Mouse (Mus musculus): ENCODE data around the gene Nme4.

Nme4 gene

DNA sequence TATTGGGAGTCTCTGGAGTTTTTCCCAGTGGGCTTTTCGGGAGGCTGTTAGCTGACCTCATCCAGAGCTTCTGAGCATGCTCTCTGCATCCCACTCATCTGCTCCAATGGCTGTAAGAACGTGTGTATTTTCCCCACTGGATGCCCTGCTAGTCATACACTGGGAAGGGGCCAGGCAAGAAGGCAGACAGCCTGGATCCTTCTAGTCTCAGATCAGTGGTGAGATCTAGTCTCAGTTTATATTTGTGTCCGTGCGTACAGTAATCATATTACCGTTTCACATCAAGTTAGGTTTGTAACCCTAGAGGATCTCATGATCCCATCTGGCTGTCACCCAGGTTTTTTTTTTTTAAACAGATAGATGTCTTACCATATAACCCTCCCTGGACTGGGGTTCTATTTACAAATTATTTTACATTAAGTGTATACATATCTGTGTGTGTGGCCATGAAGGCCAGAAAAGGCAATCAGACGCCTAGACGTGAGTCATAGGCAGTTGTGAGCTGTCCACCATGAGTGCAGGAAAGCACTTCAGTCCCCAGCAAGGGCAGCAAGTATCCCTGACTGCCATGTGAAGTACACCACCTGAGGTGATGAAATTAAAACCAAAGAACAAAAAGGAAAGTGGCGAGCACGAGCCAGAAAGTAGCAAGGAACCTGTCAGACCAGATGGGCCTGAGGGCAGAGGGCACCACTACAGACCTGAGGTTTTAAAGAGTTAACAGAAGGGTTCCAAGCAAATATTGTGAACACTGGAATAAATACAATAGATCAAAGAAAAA lies 37.4 kb downstream of the Nme4 start:
- no peak for DNase-seq

DNA sequence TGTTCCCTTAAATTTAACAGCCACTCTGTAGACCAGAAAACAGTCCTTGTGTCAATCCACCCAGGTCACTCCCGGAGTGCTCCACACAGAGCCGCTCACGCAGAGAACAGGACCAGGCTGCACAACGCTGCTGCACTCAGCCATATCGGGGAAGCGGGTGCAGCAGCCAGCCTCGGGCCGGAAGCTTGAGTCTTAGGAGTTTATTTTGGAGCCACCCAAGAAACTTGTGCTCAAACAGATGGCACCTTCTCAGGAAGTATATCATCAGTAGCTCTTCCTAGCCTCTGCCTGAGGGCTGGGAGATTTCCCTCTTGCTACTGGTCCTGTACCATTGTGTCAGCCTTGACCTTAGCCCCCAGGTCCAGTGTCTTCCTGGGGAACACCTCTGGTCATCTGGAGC lies 38.1 kb downstream of the Nme4 start:
- DNase-seq = no peak

DNA sequence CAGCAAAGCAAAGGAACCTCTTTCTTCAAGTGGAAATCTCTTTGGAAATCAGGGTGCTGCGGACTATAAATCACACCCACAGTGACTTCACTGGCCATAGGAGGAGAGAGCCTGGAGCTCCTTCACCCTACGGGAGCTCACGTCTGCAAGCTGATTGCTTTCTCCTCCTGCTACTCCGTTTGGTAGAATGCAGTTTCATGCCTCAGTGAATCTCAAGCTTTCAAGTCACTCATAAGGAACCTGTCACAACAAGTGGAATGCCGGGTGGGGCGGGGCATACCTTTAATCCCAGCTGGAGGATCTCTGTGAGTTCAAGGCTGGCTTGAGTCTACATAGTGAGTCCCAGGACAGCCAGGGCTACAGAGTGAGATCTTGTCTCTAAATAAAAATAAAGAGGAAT lies 40.2 kb downstream of the Nme4 start:
- DNase-seq = no peak

DNA sequence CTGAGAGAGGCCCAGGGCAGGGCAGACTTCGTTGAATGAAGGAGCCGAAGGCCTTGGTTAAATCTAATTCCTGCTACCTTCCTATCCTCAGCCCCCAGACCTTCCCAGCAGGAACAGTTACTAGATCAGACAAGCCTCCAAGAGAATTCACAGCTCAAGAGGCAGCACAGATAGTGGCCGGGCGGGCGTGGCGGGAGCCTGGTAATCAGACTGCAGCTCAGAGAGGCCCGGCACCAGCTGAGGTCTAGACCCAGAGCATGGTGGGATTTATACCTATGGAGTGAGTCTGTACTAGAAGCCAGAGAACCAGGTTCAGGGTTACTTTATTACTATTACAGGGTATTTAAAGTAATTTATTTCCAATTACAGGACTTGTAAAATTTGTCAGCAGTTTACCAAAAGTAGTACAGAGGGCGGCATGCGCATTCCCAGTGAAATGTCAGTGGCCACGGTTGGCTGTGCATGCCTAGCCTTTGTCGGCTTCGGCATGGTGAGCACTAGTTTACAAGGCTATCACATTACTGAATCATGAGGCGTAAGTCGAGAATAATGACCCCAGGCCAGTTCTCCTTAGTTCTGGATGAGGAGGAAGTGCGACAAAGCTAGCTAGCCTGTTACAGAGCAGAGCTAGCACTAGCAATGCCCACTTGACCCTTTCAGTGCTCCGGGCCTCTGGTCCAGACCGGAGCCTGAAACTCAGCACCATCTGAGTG lies 41.1 kb downstream of the Nme4 start:
- DNase-seq = no peak

DNA sequence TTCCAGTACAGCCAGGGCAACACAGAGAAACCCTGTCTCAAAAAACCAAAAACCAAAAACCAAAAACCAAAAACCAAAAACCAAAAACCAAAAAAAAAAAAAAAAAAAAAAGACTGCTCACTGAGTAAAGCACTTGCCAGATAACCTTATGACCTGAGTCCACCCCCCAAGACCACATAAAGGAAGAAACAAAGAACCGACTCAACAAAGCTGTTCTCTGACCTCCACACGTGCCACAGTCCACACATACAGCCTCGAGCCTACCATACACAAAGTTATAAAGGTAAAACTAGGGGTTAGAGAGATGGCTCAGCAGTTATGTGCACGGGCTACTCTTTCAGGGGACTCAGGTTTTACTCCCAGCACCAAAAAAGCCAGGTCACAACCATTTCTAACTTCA lies 42.7 kb downstream of the Nme4 start:
- DNase-seq = no peak

DNA sequence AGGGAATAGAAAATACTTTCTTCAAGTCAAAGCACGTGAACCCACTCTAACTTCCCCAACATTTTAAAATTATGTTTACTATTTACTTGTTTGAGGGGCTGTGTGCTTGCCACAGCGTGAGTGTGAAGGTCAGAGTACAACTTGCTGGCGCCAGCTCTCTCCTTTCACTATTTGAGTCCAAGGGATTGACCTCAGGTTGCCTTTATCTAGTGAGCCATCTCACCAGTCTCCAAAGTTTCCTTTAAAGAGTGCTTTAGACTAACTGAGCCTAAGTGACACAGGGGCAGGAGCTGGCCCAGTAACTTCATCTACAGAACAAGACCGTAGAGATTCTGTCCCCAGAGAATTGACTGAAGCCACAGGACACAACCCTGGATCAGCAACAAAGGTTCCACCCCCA lies 43.3 kb downstream of the Nme4 start:
- DNase-seq = no peak

DNA sequence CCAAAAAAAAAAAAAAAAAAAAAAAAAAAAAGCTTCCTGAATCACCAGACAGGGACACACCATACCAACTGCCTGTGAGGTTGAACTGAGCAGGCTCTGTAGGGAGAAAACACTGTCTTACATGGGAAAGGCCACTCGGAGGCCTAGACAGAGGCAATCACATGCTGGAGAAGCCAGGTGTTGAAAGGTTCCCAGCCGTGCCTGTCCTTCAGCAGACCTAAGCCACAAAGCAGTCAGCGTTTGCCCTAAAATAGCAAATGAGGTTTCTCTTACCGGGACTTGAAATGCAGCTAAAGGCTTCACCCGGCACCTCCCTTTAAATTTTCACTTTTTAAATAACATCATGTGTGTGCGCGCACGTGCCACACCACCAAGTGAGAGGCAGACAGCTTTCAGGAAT lies 47.3 kb downstream of the Nme4 start:
- DNase-seq = no peak

DNA sequence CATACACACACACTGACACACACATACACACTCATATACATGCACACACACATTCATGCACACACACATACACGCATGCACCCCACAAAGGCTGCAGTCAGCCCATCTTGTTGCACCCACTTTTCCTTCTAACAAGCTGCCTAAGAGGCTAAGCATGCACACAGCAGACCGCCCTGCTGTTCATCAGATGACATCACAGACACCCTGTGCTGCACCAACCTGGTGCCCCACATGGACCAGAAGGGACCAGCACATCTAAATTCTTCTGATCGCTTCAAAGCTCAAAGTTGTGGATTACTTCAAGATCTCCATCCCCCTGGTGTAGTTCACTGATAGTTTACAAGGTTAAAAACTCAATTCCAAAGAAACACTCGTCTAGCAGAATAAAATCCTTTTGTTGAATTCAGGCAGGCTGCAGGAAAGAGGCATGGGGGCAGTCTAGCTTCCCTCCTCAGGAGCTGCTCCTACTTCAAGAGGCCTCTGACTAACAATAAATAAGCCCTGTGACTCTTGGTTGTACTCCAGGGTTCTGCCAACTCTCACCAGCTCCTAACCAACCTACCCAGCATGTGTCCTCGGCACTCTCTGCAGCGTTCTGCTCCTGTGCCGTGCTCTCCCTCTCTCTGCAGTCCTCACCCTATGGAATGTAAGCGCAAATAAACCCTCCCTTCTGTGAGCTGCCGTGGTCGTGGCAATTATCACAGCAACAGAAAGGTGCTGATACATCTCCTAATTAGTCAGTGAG lies 49.0 kb downstream of the Nme4 start:
- peak; percentile 75 for DNase-seq

DNA sequence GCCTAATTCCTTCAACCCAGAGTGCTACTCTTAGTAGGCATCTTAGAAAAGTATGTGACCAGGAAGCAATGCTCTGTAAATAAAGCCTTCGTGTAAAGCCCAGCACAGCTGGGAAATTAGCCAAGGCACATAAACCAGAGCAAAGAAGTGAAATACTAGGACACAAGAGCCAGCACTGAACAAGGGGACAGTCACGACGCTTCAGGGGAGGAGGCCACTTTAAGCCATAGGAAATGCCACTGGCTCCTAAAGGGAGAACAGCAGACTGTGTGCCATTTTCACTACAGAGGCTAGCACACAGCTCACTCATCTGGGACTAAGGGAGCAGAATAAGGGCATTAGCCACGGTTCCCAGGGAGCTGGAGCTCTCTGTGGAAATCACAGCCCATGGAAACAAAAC lies 50.1 kb downstream of the Nme4 start:
- no peak for DNase-seq

DNA sequence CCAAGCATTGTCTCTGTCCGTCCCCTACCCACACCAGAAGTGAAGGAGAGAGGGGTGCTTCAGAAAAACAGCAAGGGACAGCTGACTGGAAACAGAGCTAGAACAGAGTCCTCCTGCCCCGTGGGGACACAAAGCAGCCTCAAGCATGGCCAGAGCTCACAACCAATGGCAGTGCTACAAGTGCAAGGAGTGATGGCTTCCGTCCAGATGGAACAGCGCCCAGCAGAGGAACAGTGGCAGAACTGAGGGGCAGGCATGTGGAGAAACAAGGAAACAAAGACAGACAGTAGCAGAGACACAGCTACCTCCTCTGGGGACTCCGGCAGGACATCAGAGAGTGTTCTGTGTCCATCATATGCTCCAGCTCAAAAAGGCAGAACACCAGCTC lies 52.2 kb downstream of the Nme4 start:
- DNase-seq = peak; percentile 92

DNA sequence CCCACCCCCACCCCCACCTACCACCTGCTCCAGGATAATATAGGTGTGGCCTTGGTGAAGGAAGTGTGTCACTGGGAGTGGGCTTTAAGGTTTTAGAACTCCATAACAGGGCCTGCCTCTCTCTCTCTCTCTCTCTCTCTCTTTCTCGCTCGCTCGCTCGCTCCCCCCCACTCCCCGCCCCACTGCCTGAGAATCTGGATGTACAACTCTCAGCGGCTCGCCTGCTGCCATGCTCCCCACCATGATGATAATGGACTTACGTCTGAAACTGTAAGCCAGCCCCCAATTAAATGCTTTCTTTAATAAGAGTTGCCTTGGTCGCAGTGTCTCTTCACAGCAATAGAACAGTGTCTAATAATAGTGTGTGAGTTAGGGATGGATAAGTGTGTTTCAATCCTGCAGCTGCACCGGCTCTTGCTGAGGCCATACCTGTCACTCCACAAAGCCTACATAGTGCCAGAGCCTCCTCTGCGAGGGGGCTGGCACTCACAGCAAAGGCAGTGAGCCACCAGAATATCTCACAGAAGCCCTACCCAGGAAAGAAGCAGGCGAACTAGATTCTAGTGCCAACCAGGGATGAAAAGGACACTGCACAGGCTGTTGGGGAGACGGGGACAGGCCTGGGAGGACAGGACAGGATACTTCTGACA lies 52.7 kb downstream of the Nme4 start:
- DNase-seq = peak; percentile 71

Measured in cerebellum, adult 9-10 months (tissue).